Mouse (Mus musculus): ENCODE results near the gene Tmem184b.

DNA sequence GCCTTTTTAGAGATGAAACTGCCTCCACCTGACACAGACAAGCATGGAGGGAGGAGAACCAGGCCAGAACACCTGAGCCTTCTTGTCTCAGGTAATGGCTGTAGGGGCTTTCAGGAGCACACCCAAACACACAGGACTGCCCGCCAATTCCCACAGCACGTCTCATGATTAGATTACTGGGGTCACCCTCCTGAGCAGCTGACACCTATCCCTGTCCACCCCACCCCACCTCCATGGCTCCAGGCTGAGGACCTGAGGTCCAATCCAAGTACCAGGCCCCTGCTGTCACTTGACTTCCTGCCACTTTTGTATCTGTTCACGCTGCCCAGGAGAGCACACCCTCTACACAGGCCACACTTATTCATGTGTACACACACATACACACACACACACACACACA, 77.6 kb downstream of the Tmem184b start:
- TF ChIP-seq CTCF (IDR thresholded peaks at IDR 0.05; ENCODE audit: control insufficient read depth, insufficient read depth, insufficient read length) (no peak), MAX (IDR thresholded peaks at IDR 0.05) (no peak), MYOG (IDR thresholded peaks at IDR 0.05; ENCODE audit: control insufficient read depth, extremely low read depth, insufficient read length) (no peak), CEBPB (IDR thresholded peaks at IDR 0.05; ENCODE audit: low read depth) (no peak), USF1 (IDR thresholded peaks at IDR 0.05; ENCODE audit: low read depth) (no peak)
